Mouse (Mus musculus): ENCODE measurements around the gene Icam2. TPM values are rescaled to one million over a fixed set of nuclear protein-coding genes. Genes with fewer than 3 reads are reported as not detected.

The Icam2 gene
- polyA plus RNA-seq (2015; fragmentation: Nextera tagmentation; extraction: Ambion mirVana) = 18.3 and 19.3 TPM in 2 replicates

GRCm38 (mm10) chr11:106387791-106388216 lies at the start of gene Icam2:
TSS of gene Icam2 (minus strand) at chr11:106388075.
- Histone ChIP-seq H3K4me2 (no peak within 1 kb of the TSS), H3K9ac (no peak within 1 kb of the TSS), H3K36me3 (no peaks in the 10 kb centered on the region), H3K4me3 (no peak within 1 kb of the TSS), H3K27ac (replicated peaks) (no peak within 1 kb of the TSS), H3K4me1 (replicated peaks) (no peaks in the 10 kb centered on the region), H3K27me3 (no peaks in the 10 kb centered on the region), H3K9me3 (no peaks in the 10 kb centered on the region)
- WGBS = 82% methylated on average over 6 of the region's 6 CpGs
- no peak for ATAC-seq (ENCODE audit: low read depth)

DNA sequence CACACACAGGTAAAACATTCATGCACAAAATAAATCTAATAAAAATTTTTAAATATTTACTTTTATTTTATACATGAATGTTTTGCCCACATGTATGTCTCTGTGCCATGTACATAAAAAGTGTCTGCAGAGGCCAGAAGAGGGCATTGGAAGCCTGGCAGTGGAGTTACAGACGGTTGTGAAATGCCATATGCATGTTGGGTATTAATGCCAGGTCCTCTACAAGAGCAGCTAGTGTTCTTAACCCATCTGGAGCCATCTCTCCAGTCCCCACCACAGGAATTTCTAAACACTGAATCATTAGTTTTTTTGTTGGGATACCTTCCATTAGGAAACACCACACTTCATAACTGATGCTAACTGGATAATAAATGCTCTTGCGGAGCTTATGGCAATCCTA lies 49.7 kb upstream of the Icam2 start:
- no peaks in the 10 kb centered on the region for H3K9me3 ChIP-seq
- ATAC-seq (ENCODE audit: low read depth) = no peak

DNA sequence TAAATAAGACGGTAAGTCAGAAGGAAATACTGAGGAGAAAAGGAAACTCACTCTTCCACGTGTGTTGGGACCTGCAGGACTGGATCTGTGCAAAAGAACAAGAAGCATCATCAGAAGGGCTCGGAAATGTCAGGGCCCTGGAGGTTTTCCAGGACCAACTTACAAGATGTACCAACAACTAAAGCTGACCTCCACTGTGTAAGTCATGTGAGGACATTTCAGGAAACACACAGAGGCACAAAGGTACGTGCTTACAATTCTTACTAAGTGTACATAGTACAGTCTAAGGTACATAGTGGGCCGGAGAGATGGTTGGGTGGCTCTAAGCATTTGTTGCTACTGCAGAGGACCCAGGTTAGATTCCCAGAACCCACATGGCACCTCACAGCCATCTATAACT lies 49.2 kb upstream of the Icam2 start:
- Histone ChIP-seq H3K9ac (no peak overlapping the region), H3K4me2 (no peak overlapping the region), H3K27ac (replicated peaks) (no peak overlapping the region), H3K36me3 (peaks cover 9% of the 10 kb centered on the region; the same call in 1 of the 2 replicates), H3K4me1 (replicated peaks) (no peaks in the 10 kb centered on the region), H3K9me3 (no peaks in the 10 kb centered on the region), H3K27me3 (no peaks in the 10 kb centered on the region), H3K4me3 (no peak overlapping the region)
- no peak for ATAC-seq (ENCODE audit: low read depth)
- 91% methylated on average over 5 of the region's 5 CpGs for WGBS

More for the DNA sequence above, 49.7 kb upstream of the Icam2 start:
- Histone ChIP-seq H3K4me3 (no peak overlapping the region), H3K27ac (replicated peaks) (no peak overlapping the region), H3K4me1 (replicated peaks) (no peaks in the 10 kb centered on the region), H3K4me2 (no peak overlapping the region), H3K36me3 (peaks cover 4% of the 10 kb centered on the region; the same call in 1 of the 2 replicates), H3K27me3 (no peaks in the 10 kb centered on the region), H3K9ac (no peak overlapping the region)
- 92% methylated on average over 2 of the region's 2 CpGs for WGBS

DNA sequence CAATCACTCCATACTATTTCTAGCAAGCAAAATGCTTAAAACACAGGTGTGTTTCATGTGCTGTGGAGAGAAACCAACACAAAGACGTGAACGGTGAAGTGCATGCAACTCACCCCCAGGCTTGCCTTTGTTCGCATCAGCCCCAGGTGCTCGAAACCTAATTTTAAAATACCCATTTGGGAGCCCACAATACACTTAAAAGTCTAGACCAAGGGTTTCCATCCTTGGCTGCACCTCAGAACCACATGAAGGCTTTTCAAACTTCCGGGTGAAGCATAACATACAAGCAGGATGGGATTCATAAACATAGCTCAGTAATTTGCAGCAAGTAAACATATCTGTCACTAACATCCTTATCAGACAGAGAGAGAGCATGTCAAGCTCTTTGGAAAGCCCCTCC lies 42.5 kb upstream of the Icam2 start:
- Histone ChIP-seq H3K4me2 (no peak overlapping the region), H3K27me3 (no peaks in the 10 kb centered on the region), H3K27ac (replicated peaks) (no peak overlapping the region), H3K36me3 (peaks cover 30% of the 10 kb centered on the region; the same call in 1 of the 2 replicates), H3K4me3 (no peak overlapping the region), H3K9me3 (no peaks in the 10 kb centered on the region), H3K9ac (no peak overlapping the region), H3K4me1 (replicated peaks) (no peaks in the 10 kb centered on the region)
- WGBS = 97% methylated on average over 5 of the region's 5 CpGs
- ATAC-seq (ENCODE audit: low read depth) = no peak

- no peak for ATAC-seq (ENCODE audit: low read depth)
- H3K27ac ChIP-seq (replicated peaks) = no peak overlapping the region
- H3K36me3 ChIP-seq = peaks cover 34% of the 10 kb centered on the region; the same call in 1 of the 2 replicates
- WGBS = 85% methylated on average over 4 of the region's 4 CpGs
- H3K9ac ChIP-seq = no peak overlapping the region
- no peak overlapping the region for H3K4me3 ChIP-seq
- H3K4me1 ChIP-seq (replicated peaks) = no peaks in the 10 kb centered on the region
- no peaks in the 10 kb centered on the region for H3K9me3 ChIP-seq
- H3K27me3 ChIP-seq = no peaks in the 10 kb centered on the region
- no peak overlapping the region for H3K4me2 ChIP-seq
Measured at GRCm38 (mm10) chr11:106429689-106430088, 41.8 kb upstream of the Icam2 start.

DNA sequence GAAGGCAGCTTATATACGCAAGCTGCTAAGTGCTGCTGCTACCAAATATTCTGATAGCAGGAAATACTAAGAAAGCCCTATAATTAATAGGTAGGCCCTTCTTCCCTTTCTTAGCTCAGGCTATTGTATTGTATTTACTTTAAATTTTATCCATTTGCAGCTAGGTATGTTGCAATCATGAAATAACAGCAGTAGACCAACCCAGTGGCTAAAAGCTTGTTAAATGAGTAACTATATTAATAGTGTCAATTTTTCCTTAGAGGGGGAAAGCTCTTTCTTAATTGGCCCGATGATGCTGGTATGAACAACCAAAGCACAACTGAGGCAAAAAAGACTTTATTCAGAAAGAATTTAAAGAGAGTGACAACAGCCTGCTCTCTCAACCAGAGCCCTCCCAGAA lies 40.7 kb upstream of the Icam2 start:
- Histone ChIP-seq H3K9ac (no peak overlapping the region), H3K27ac (replicated peaks) (no peak overlapping the region), H3K9me3 (no peaks in the 10 kb centered on the region), H3K4me1 (replicated peaks) (no peaks in the 10 kb centered on the region), H3K4me3 (no peak overlapping the region), H3K36me3 (peaks cover 34% of the 10 kb centered on the region; the same call in 1 of the 2 replicates), H3K4me2 (no peak overlapping the region), H3K27me3 (no peaks in the 10 kb centered on the region)
- 94% methylated on average over 2 of the region's 2 CpGs for WGBS
- no peak for ATAC-seq (ENCODE audit: low read depth)

- H3K9ac ChIP-seq = no peak overlapping the region
- peaks cover 36% of the 10 kb centered on the region for H3K36me3 ChIP-seq
- no peaks in the 10 kb centered on the region for H3K4me1 ChIP-seq (replicated peaks)
- H3K27me3 ChIP-seq = no peaks in the 10 kb centered on the region
- no peak overlapping the region for H3K4me3 ChIP-seq
- no peak overlapping the region for H3K4me2 ChIP-seq
- no peak for ATAC-seq (ENCODE audit: low read depth)
- WGBS = 90% methylated on average over 4 of the region's 4 CpGs
- no peaks in the 10 kb centered on the region for H3K9me3 ChIP-seq
- no peak overlapping the region for H3K27ac ChIP-seq (replicated peaks)
Measured at GRCm38 (mm10) chr11:106428106-106428505, 40.2 kb upstream of the Icam2 start.

- H3K4me2 ChIP-seq = no peak overlapping the region
- no peak overlapping the region for H3K9ac ChIP-seq
- WGBS = 92% methylated on average over 4 of the region's 4 CpGs
- H3K9me3 ChIP-seq = no peaks in the 10 kb centered on the region
- no peak overlapping the region for H3K4me3 ChIP-seq
- ATAC-seq (ENCODE audit: low read depth) = no peak
- H3K27me3 ChIP-seq = no peaks in the 10 kb centered on the region
- no peak overlapping the region for H3K27ac ChIP-seq (replicated peaks)
- peaks cover 30% of the 10 kb centered on the region for H3K36me3 ChIP-seq
- no peaks in the 10 kb centered on the region for H3K4me1 ChIP-seq (replicated peaks)
Measured at GRCm38 (mm10) chr11:106426447-106426846, 38.6 kb upstream of the Icam2 start.

GRCm38 (mm10) chr11:106425201-106425600 lies 37.3 kb upstream of the Icam2 start:
- Histone ChIP-seq H3K4me1 (replicated peaks) (no peaks in the 10 kb centered on the region), H3K4me3 (no peak overlapping the region), H3K9me3 (no peaks in the 10 kb centered on the region), H3K27ac (replicated peaks) (no peak overlapping the region), H3K4me2 (no peak overlapping the region), H3K36me3 (peaks cover 28% of the 10 kb centered on the region), H3K9ac (no peak overlapping the region), H3K27me3 (no peaks in the 10 kb centered on the region)
- 90% methylated on average over 5 of the region's 5 CpGs for WGBS
- ATAC-seq (ENCODE audit: low read depth) = no peak

DNA sequence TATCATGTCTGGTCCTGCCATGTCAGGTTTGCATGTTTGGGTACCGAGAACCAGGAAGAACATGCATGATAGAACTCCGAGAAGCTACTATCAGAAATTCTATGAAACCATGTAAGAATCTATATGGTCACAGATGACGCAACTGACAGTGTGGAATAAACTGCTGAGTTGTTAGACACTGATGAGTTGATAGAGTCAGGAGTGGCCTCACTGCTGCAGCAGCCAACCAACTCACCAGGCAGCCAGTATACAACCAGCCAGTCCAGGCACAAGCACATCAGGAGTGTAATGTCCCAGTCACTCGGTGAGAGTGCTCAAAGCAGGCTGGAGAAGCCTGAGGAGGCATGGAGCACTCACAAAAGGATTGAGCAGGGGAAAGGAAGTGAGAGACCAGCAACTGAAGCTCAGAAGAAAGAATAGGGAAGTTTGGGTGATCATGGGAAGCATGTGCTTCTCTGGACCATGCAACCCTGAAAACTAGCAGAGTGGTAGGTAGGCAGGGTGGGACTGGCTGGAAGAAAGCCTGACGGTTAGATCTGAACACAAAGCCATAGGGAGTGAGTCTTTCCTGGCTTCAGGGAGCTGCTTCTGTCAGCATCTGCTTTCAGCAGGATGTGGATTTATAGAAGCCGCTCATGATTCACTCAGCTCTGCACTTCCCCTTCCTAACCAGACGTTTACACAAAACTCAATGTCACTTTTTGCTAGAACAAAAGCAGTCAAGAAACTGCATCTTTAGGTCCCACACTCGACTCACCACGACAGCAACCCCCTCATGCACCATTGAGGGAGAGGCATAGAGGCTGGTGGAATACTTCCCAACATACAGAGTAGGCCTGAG lies 31.6 kb upstream of the Icam2 start:
- no peak overlapping the region for H3K4me2 ChIP-seq
- no peaks in the 10 kb centered on the region for H3K4me1 ChIP-seq (replicated peaks)
- H3K27ac ChIP-seq (replicated peaks) = 0 out of 2 replicates have a peak overlapping the region, but pooled peaks have one; percentile 23
- no peaks in the 10 kb centered on the region for H3K27me3 ChIP-seq
- no peaks in the 10 kb centered on the region for H3K9me3 ChIP-seq
- ATAC-seq (ENCODE audit: low read depth) = no peak
- H3K36me3 ChIP-seq = peaks cover 13% of the 10 kb centered on the region
- no peak overlapping the region for H3K4me3 ChIP-seq
- no peak overlapping the region for H3K9ac ChIP-seq
- 79% methylated on average over 9 of the region's 9 CpGs for WGBS

GRCm38 (mm10) chr11:106418622-106419196 lies 30.8 kb upstream of the Icam2 start:
- peak; percentile 50; the same call in 1 of the 2 replicates for ATAC-seq (ENCODE audit: low read depth)
- Histone ChIP-seq H3K4me2 (no peak overlapping the region), H3K9ac (no peak overlapping the region), H3K27me3 (no peaks in the 10 kb centered on the region), H3K36me3 (peaks cover 19% of the 10 kb centered on the region), H3K9me3 (no peaks in the 10 kb centered on the region), H3K4me3 (no peak overlapping the region), H3K4me1 (replicated peaks) (no peaks in the 10 kb centered on the region), H3K27ac (replicated peaks) (no peak overlapping the region)
- WGBS = 32% methylated on average over 4 of the region's 4 CpGs

GRCm38 (mm10) chr11:106417860-106418259 lies 30.0 kb upstream of the Icam2 start:
- H3K27ac ChIP-seq (replicated peaks) = no peak overlapping the region
- H3K4me3 ChIP-seq = no peak overlapping the region
- H3K4me1 ChIP-seq (replicated peaks) = no peaks in the 10 kb centered on the region
- no peak for ATAC-seq (ENCODE audit: low read depth)
- H3K4me2 ChIP-seq = no peak overlapping the region
- no peaks in the 10 kb centered on the region for H3K9me3 ChIP-seq
- no peak overlapping the region for H3K9ac ChIP-seq
- peaks cover 18% of the 10 kb centered on the region for H3K36me3 ChIP-seq
- WGBS = 93% methylated on average over 2 of the region's 2 CpGs
- H3K27me3 ChIP-seq = no peaks in the 10 kb centered on the region

All from neural tube, embryonic 13.5 days (tissue).